Mouse (Mus musculus): ENCODE data around the gene Kif14.
A peak's percentile ranks its signal among the peaks of the same experiment; 100 is the strongest.

DNA sequence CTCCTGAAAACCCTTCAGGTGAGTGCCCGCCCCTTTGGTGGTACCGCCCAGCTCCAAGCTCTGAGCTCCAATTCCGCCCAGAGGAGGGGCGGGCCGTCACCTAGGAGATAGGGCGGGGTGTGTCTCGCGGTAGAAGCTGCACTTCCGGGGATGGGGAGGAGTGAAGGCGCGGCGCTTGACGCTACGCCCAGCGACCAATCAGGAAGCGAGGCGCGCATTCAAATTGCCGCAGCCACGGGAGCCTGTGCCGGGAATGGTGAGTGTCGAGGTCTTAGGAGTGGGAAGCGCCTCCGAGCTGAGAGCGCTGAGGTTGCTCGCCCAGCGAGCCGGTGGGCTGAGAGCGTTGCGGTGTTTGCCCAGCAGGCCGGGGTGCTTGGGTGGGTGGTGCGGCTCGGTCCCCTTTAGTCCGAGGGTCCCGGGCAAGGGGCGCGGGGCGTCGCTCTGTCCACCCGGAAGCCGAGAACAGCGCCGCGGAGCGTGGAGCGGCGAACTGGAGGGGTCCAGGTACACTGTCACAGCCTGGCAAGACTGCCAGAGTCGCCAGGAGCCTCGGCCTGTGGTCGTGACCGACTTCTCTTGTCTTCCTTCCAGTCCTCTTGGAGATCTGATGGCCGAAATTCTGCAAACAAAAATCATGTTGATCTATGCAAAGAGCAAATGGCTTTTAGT lies at the start of gene Kif14:
- TF ChIP-seq MYC (IDR thresholded peaks at IDR 0.05; ENCODE audit: low read depth, low read length) (no peak), TAL1 (IDR thresholded peaks at IDR 0.05; ENCODE audit: low read length) (no peak), MAX (IDR thresholded peaks at IDR 0.05; ENCODE audit: low read length) (peak; percentile 64; the same call in 1 of the 2 replicates), EP300 (IDR thresholded peaks at IDR 0.05; ENCODE audit: low read depth in 1 of 2, low read length in 2 of 2) (no peak)
